ENCODE assay signal across 16 mouse cellular contexts in genomic region chr14:118305951-118306350, GRCm38 (mm10). TPM values are rescaled to one million over a fixed set of nuclear protein-coding genes. Genes with fewer than 3 reads are reported as not detected.
DNase-seq lines count a peak whose midpoint lies in the region; ATAC-seq and TF ChIP-seq lines count a peak whose summit lies in the region.
"Had no signal": no experiment of that assay in that cellular context is flagged by ENCODE, and none has a peak within 500 bp of the region (broad histone marks: within the 10 kb centered on the region; RNA-seq: fewer than 3 reads in every experiment).

No protein-coding gene starts in this region.

- no peak for TF ChIP-seq POLR2A in kidney, adult 2 months (IDR thresholded peaks at IDR 0.05; ENCODE audit: low read depth, low read length)

- no peak overlapping the region for H3K4me2 ChIP-seq in kidney, embryonic 16.5 days (replicated peaks; ENCODE audit: low read depth, low read length)
- no peak overlapping the region for H3K4me2 ChIP-seq in midbrain, embryonic 11.5 days
- H3K4me2 ChIP-seq in midbrain, embryonic 13.5 days (replicated peaks): no peak overlapping the region
- H3K4me2 ChIP-seq in stomach, postnatal 0 days (replicated peaks; ENCODE audit: low read depth): 0 out of 2 replicates have a peak overlapping the region, but pooled peaks have one; percentile 8
- H3K4me2 ChIP-seq: heart, embryonic 13.5 days; midbrain, embryonic 12.5 days had no signal

- no peak overlapping the region for H3K9ac ChIP-seq in kidney, embryonic 16.5 days (replicated peaks; ENCODE audit: low read length)
- no peak overlapping the region for H3K9ac ChIP-seq in midbrain, embryonic 11.5 days (ENCODE audit: low read length)
- H3K9ac ChIP-seq in midbrain, embryonic 13.5 days (replicated peaks): no peak overlapping the region
- H3K9ac ChIP-seq in stomach, postnatal 0 days (ENCODE audit: low read length): no peak overlapping the region
- H3K9ac ChIP-seq: heart, embryonic 13.5 days; liver, embryonic 14.5 days; midbrain, embryonic 12.5 days had no signal

- no peak overlapping the region for H3K4me3 ChIP-seq in kidney, embryonic 16.5 days (ENCODE audit: low read length)
- no peak overlapping the region for H3K4me3 ChIP-seq in kidney, adult 2 months (ENCODE audit: insufficient read depth, low read depth, low read length)
- H3K4me3 ChIP-seq in midbrain, embryonic 11.5 days (ENCODE audit: low read depth, low read length): no peak overlapping the region
- H3K4me3 ChIP-seq in midbrain, embryonic 13.5 days (replicated peaks): no peak overlapping the region
- H3K4me3 ChIP-seq in stomach, postnatal 0 days (ENCODE audit: low read depth, low read length): no peak overlapping the region
- H3K4me3 ChIP-seq: heart, embryonic 13.5 days; midbrain, embryonic 12.5 days had no signal

- no peaks in the 10 kb centered on the region for H3K9me3 ChIP-seq in kidney, embryonic 16.5 days (ENCODE audit: low read length)
- H3K9me3 ChIP-seq in midbrain, embryonic 11.5 days (ENCODE audit: control insufficient read depth, low read length): no peaks in the 10 kb centered on the region
- H3K9me3 ChIP-seq in midbrain, embryonic 13.5 days: no peaks in the 10 kb centered on the region
- no peaks in the 10 kb centered on the region for H3K9me3 ChIP-seq in stomach, postnatal 0 days (ENCODE audit: control insufficient read depth, low read length)
- H3K9me3 ChIP-seq: heart, embryonic 13.5 days; midbrain, embryonic 12.5 days had no signal

- H3K4me1 ChIP-seq in kidney, embryonic 16.5 days (ENCODE audit: insufficient read depth, low read length): no peaks in the 10 kb centered on the region
- no peaks in the 10 kb centered on the region for H3K4me1 ChIP-seq in kidney, adult 2 months (ENCODE audit: control insufficient read depth, insufficient read depth, low read length)
- no peaks in the 10 kb centered on the region for H3K4me1 ChIP-seq in midbrain, embryonic 11.5 days (ENCODE audit: control insufficient read depth, insufficient read depth, low read length)
- no peaks in the 10 kb centered on the region for H3K4me1 ChIP-seq in midbrain, embryonic 13.5 days (replicated peaks)
- H3K4me1 ChIP-seq in stomach, postnatal 0 days (replicated peaks; ENCODE audit: control insufficient read depth, insufficient read depth): no peaks in the 10 kb centered on the region

- DNase-seq in cerebellum, postnatal 14 days: peak; percentile 55 to 62
- no peak for DNase-seq in cerebellum, adult 11-12 months
- no peak for DNase-seq in kidney, adult 2 months
- peak; percentile 41 for DNase-seq in midbrain, embryonic 11.5 days (ENCODE audit: low spot score, missing footprints)
- peak; percentile 79 for DNase-seq in stomach, postnatal 0 days (ENCODE audit: low spot score)
- no peak for DNase-seq in thymus, postnatal 36 days
- DNase-seq: adrenal gland, postnatal 10 days; embryo, embryonic 11 days had no signal

- TF ChIP-seq EP300 in stomach, postnatal 0 days (optimal IDR thresholded peaks at IDR 0.05): no peak

- H3K27me3 ChIP-seq in kidney, embryonic 16.5 days (ENCODE audit: insufficient read depth, low read length): no peaks in the 10 kb centered on the region
- no peaks in the 10 kb centered on the region for H3K27me3 ChIP-seq in kidney, adult 2 months (replicated peaks; ENCODE audit: control insufficient read depth, insufficient read depth, low read length)
- H3K27me3 ChIP-seq in midbrain, embryonic 11.5 days (ENCODE audit: control insufficient read depth, insufficient read depth, low read length): no peaks in the 10 kb centered on the region
- no peaks in the 10 kb centered on the region for H3K27me3 ChIP-seq in midbrain, embryonic 13.5 days
- H3K27me3 ChIP-seq in stomach, postnatal 0 days (ENCODE audit: control insufficient read depth, insufficient read depth, low read length): no peaks in the 10 kb centered on the region
- H3K27me3 ChIP-seq: heart, embryonic 13.5 days; midbrain, embryonic 12.5 days had no signal

- WGBS in kidney, embryonic 16.5 days: 58% methylated on average over 9 of the region's 9 CpGs
- WGBS in kidney, adult 2 months: 71% methylated on average over 9 of the region's 9 CpGs
- WGBS in midbrain, embryonic 11.5 days: 85% methylated on average over 9 of the region's 9 CpGs
- WGBS in midbrain, embryonic 13.5 days: 79% methylated on average over 9 of the region's 9 CpGs
- WGBS in stomach, postnatal 0 days: 33% methylated on average over 9 of the region's 9 CpGs

- TF ChIP-seq CTCF in kidney, adult 2 months (conservative IDR thresholded peaks at IDR 0.05; ENCODE audit: insufficient read depth, insufficient read length, low read depth, low read length): no peak
- no peak for TF ChIP-seq CTCF in stomach, postnatal 0 days (IDR thresholded peaks at IDR 0.05; ENCODE audit: low read depth)

- ATAC-seq in kidney, embryonic 16.5 days (ENCODE audit: low FRiP score, low TSS enrichment): peak; percentile 31; the same call in 1 of the 2 replicates
- ATAC-seq in midbrain, embryonic 11.5 days (ENCODE audit: low FRiP score): no peak
- no peak for ATAC-seq in midbrain, embryonic 13.5 days
- peak; percentile 71 for ATAC-seq in stomach, postnatal 0 days (ENCODE audit: low FRiP score, low TSS enrichment)
- ATAC-seq: hindbrain, postnatal 0 days had no signal

- H3K36me3 ChIP-seq in kidney, embryonic 16.5 days (ENCODE audit: insufficient read depth, low read length): no peaks in the 10 kb centered on the region
- no peaks in the 10 kb centered on the region for H3K36me3 ChIP-seq in kidney, adult 2 months (ENCODE audit: control insufficient read depth, insufficient read depth, low read length)
- no peaks in the 10 kb centered on the region for H3K36me3 ChIP-seq in midbrain, embryonic 11.5 days (ENCODE audit: control insufficient read depth, insufficient read depth, low read length)
- H3K36me3 ChIP-seq in midbrain, embryonic 13.5 days: no peaks in the 10 kb centered on the region
- no peaks in the 10 kb centered on the region for H3K36me3 ChIP-seq in stomach, postnatal 0 days (ENCODE audit: control insufficient read depth, insufficient read depth, low read length)
- H3K36me3 ChIP-seq: heart, embryonic 13.5 days; midbrain, embryonic 12.5 days had no signal

- H3K27ac ChIP-seq in kidney, embryonic 16.5 days (ENCODE audit: low read length): no peak overlapping the region
- H3K27ac ChIP-seq in kidney, adult 2 months (ENCODE audit: insufficient read depth, low read depth, low read length): no peak overlapping the region
- H3K27ac ChIP-seq in midbrain, embryonic 11.5 days (ENCODE audit: low read depth, low read length): no peak overlapping the region
- no peak overlapping the region for H3K27ac ChIP-seq in midbrain, embryonic 13.5 days
- peak overlapping the region; percentile 67 for H3K27ac ChIP-seq in stomach, postnatal 0 days (replicated peaks)
- H3K27ac ChIP-seq: heart, embryonic 13.5 days; hindbrain, postnatal 0 days; liver, embryonic 14.5 days; midbrain, embryonic 12.5 days had no signal

RNA-seq across cellular contexts. Expression of gene Gm9376, which starts 39.2 kb away (rescaled TPM):
- not detected in 2 replicates for polyA plus RNA-seq in kidney, embryonic 16.5 days (2015; fragmentation: Nextera tagmentation; extraction: Ambion mirVana)
- not detected in 2 replicates for polyA plus RNA-seq in kidney, adult 2 months (2012; rRNA removed)
- polyA plus RNA-seq in midbrain, embryonic 11.5 days (2014; fragmentation: Nextera tagmentation; extraction: Ambion mirVana): not detected in 2 replicates
- polyA plus RNA-seq in midbrain, embryonic 13.5 days (2015; fragmentation: Nextera tagmentation; extraction: Ambion mirVana): not detected in 2 replicates
- polyA plus RNA-seq in stomach, postnatal 0 days (2015; fragmentation: Nextera tagmentation; extraction: Ambion mirVana): not detected in 2 replicates
- polyA plus RNA-seq: forebrain, embryonic 11.5 days; heart, embryonic 13.5 days; hindbrain, postnatal 0 days; liver, embryonic 14.5 days; midbrain, embryonic 12.5 days; small intestine, adult 2 months had no signal

Comparison
In these comparisons a context has a peak if more than half of its experiments do, and no peak if none do; other contexts are left out.
1. DNase-seq: peak in cerebellum, postnatal 14 days (2 of 2), midbrain, embryonic 11.5 days (single experiment) and stomach, postnatal 0 days (single experiment); none in cerebellum, adult 11-12 months (single experiment), kidney, adult 2 months (single experiment) and thymus, postnatal 36 days (0 of 2).
2. ATAC-seq: peak in kidney, embryonic 16.5 days (single experiment) and stomach, postnatal 0 days (single experiment); none in midbrain, embryonic 11.5 days (single experiment) and midbrain, embryonic 13.5 days (single experiment).